Mouse (Mus musculus) layer of hippocampus, adult 8-10 months (tissue): ENCODE measurements around the gene Stxbp1. TPM values are rescaled to one million over a fixed set of nuclear protein-coding genes. Genes with fewer than 3 reads are reported as not detected.

Source experiments
- DNase-seq, 2 experiments: peaks; one replicate each; pipeline ENCODE4 v3.0.0; 2022; ENCODE audit warnings: low spot score in 2 of 2
- total RNA-seq, 4 experiments: library from RNA; stranded (reverse); gene quantifications; 2 replicates each; pipeline ENCODE4 v1.2.4; 2022

Stxbp1 gene
- total RNA-seq = 100 to 1,000 TPM; 583 to 634 (median 610) TPM

GRCm38 (mm10) chr2:32846805-32847467, at the start of gene Stxbp1:
TSS of gene Stxbp1 (minus strand) at chr2:32847245.
- DNase-seq = peak; percentile 71 to 82

- DNase-seq = no peak
Observed at GRCm38 (mm10) chr2:32896507-32897147, 49.6 kb upstream of the Stxbp1 start.

GRCm38 (mm10) chr2:32895606-32896106, 48.6 kb upstream of the Stxbp1 start:
- no peak for DNase-seq

GRCm38 (mm10) chr2:32894097-32894496, 47.1 kb upstream of the Stxbp1 start:
- no peak for DNase-seq

GRCm38 (mm10) chr2:32892490-32892889, 45.4 kb upstream of the Stxbp1 start:
- DNase-seq = no peak

- DNase-seq = no peak
Observed at GRCm38 (mm10) chr2:32891278-32891677, 44.2 kb upstream of the Stxbp1 start.

- DNase-seq = no peak
Observed at GRCm38 (mm10) chr2:32890280-32890679, 43.2 kb upstream of the Stxbp1 start.

- no peak for DNase-seq
Observed at GRCm38 (mm10) chr2:32888551-32888950, 41.5 kb upstream of the Stxbp1 start.

- DNase-seq = no peak
Observed at GRCm38 (mm10) chr2:32888029-32888428, 41.0 kb upstream of the Stxbp1 start.

- no peak for DNase-seq
Observed at GRCm38 (mm10) chr2:32884745-32885144, 37.7 kb upstream of the Stxbp1 start.

- DNase-seq = no peak
Observed at GRCm38 (mm10) chr2:32882283-32883043, 35.4 kb upstream of the Stxbp1 start.

- no peak for DNase-seq
Observed at GRCm38 (mm10) chr2:32881723-32882122, 34.7 kb upstream of the Stxbp1 start.

GRCm38 (mm10) chr2:32881054-32881453, 34.0 kb upstream of the Stxbp1 start:
- DNase-seq = no peak

- no peak for DNase-seq
Observed at GRCm38 (mm10) chr2:32879593-32879992, 32.5 kb upstream of the Stxbp1 start.

GRCm38 (mm10) chr2:32878396-32878795, 31.4 kb upstream of the Stxbp1 start:
- no peak for DNase-seq

- DNase-seq = no peak
Observed at GRCm38 (mm10) chr2:32877761-32878393, 30.8 kb upstream of the Stxbp1 start.

- no peak for DNase-seq
Observed at GRCm38 (mm10) chr2:32877303-32877702, 30.3 kb upstream of the Stxbp1 start.

- DNase-seq = no peak
Observed at GRCm38 (mm10) chr2:32876490-32877302, 29.7 kb upstream of the Stxbp1 start.

- peak in 1 of 2 experiments; percentile 48 for DNase-seq
Observed at GRCm38 (mm10) chr2:32875675-32876489, 28.8 kb upstream of the Stxbp1 start, which contains the start of gene Fam129b. TSS of gene Fam129b (plus strand) at chr2:32876114.
